Mouse (Mus musculus) MEL (cell line): ENCODE data around the gene Il12rb1. TPM values are rescaled to one million over a fixed set of nuclear protein-coding genes. Genes with fewer than 3 reads are reported as not detected.

ENCODE experiments used
- DNase-seq: peaks from one replicate; pipeline ENCODE4 v3.0.0; 2011; ENCODE audit warnings: low read depth, low spot score
- H3K27ac ChIP-seq: 2 replicates; pipeline ENCODE4 v1.5.1; 2012; ENCODE audit warnings: low read depth, mild to moderate bottlenecking, control low read depth, low read length, moderate library complexity; ENCODE audit not compliant: control insufficient read depth
- H3K27me3 ChIP-seq, 2 experiments: fragments of 150-350 bp in 1 of 2; sonication (generic) in 1 of 2; 2 replicates each; pipeline ENCODE4 v1.6.1; 2012; ENCODE audit warnings: low read length in 2 of 2, mild to moderate bottlenecking in 2 of 2, improper control_type of control experiment in 1 of 2, moderate library complexity in 1 of 2; ENCODE audit not compliant: insufficient read depth in 2 of 2, control insufficient read depth in 1 of 2
- H3K36me3 ChIP-seq, 2 experiments: 2 replicates each; pipeline ENCODE4 v1.6.1; 2012 to 2014; ENCODE audit warnings: low read length in 2 of 2, improper control_type of control experiment in 1 of 2, inconsistent platforms in 1 of 2, mild to moderate bottlenecking in 1 of 2; ENCODE audit not compliant: insufficient read depth in 2 of 2, control insufficient read depth in 1 of 2
- H3K4me1 ChIP-seq, 2 experiments: fragments of 150-350 bp in 1 of 2; sonication (generic) in 1 of 2; 2 replicates each; pipeline ENCODE4 v1.6.1; 2012; ENCODE audit warnings: low read length in 2 of 2, improper control_type of control experiment in 1 of 2, mild to moderate bottlenecking in 1 of 2; ENCODE audit not compliant: insufficient read depth in 2 of 2, control insufficient read depth in 1 of 2
- H3K4me3 ChIP-seq, 2 experiments: fragments of 150-350 bp in 1 of 2; sonication (generic) in 1 of 2; 2 replicates each; pipeline ENCODE4 v1.5.1; 2012; ENCODE audit warnings: low read depth in 2 of 2, low read length in 2 of 2, mild to moderate bottlenecking in 2 of 2, moderate library complexity in 2 of 2, control low read depth in 1 of 2, improper control_type of control experiment in 1 of 2; ENCODE audit not compliant: control insufficient read depth in 1 of 2, insufficient read depth in 1 of 2
- H3K79me2 ChIP-seq: 2 replicates; pipeline ENCODE4 v1.6.1; 2012; ENCODE audit warnings: mild to moderate bottlenecking, low read length, moderate library complexity; ENCODE audit not compliant: control insufficient read depth, poor library complexity, insufficient read depth
- H3K9ac ChIP-seq: 2 replicates; pipeline ENCODE4 v1.6.1; 2012; ENCODE audit warnings: low read depth, mild to moderate bottlenecking, control low read depth, low read length, moderate library complexity; ENCODE audit not compliant: control insufficient read depth, poor library complexity, severe bottlenecking
- H3K9me3 ChIP-seq: fragments of 150-350 bp; sonication (generic); replicated peaks from 2 replicates; pipeline ENCODE4 v1.6.1; 2012; ENCODE audit warnings: mild to moderate bottlenecking, low read length, improper control_type of control experiment, moderate library complexity; ENCODE audit not compliant: insufficient read depth
- BHLHE40 ChIP-seq: IDR thresholded peaks from 2 replicates; pipeline ENCODE4 v1.6.1; 2012; ENCODE audit warnings: low read depth, mild to moderate bottlenecking, inconsistent platforms, low read length, improper control_type of control experiment, borderline replicate concordance
- CHD1 ChIP-seq: IDR thresholded peaks from 2 replicates; pipeline ENCODE4 v1.6.1; 2012; ENCODE audit warnings: low read depth, mild to moderate bottlenecking, inconsistent platforms, low read length, improper control_type of control experiment
- CHD2 ChIP-seq: IDR thresholded peaks from 2 replicates; pipeline ENCODE4 v1.6.1; 2011; ENCODE audit warnings: low read length, improper control_type of control experiment
- CTCF ChIP-seq, 3 experiments: IDR thresholded peaks in 2 of 3; conservative IDR thresholded peaks in 1 of 3; 2 replicates each; pipeline ENCODE4 v1.5.1; 2011 to 2012; ENCODE audit warnings: low read length in 3 of 3, low read depth in 2 of 3, mild to moderate bottlenecking in 2 of 3, improper control_type of control experiment in 1 of 3, inconsistent platforms in 1 of 3, mixed read lengths in 1 of 3, moderate library complexity in 1 of 3; ENCODE audit not compliant: control insufficient read depth in 1 of 3, insufficient read depth in 1 of 3, poor library complexity in 1 of 3, severe bottlenecking in 1 of 3
- EP300 ChIP-seq, 2 experiments: IDR thresholded peaks; 2 replicates each; pipeline ENCODE4 v1.6.1; 2011; ENCODE audit warnings: improper control_type of control experiment in 2 of 2, low read length in 2 of 2, low read depth in 1 of 2, mild to moderate bottlenecking in 1 of 2
- ETS1 ChIP-seq: IDR thresholded peaks from 2 replicates; pipeline ENCODE4 v1.6.1; 2012; ENCODE audit warnings: low read depth, mild to moderate bottlenecking, inconsistent platforms, low read length, improper control_type of control experiment, moderate library complexity
- GABPA ChIP-seq: IDR thresholded peaks from 2 replicates; pipeline ENCODE4 v1.6.1; 2012; ENCODE audit warnings: low read depth, mild to moderate bottlenecking, inconsistent platforms, low read length, improper control_type of control experiment, moderate library complexity
- HCFC1 ChIP-seq: IDR thresholded peaks from 2 replicates; pipeline ENCODE4 v1.6.1; 2012; ENCODE audit warnings: low read depth, mild to moderate bottlenecking, inconsistent platforms, low read length, improper control_type of control experiment, moderate library complexity
- KAT2A ChIP-seq: conservative IDR thresholded peaks from 2 replicates; pipeline ENCODE4 v1.6.1; 2012; ENCODE audit warnings: low read depth, low read length, improper control_type of control experiment, inconsistent platforms
- MXI1 ChIP-seq: IDR thresholded peaks from 2 replicates; pipeline ENCODE4 v1.6.1; 2011; ENCODE audit warnings: mild to moderate bottlenecking, low read depth, low read length, improper control_type of control experiment
- MYB ChIP-seq: IDR thresholded peaks from 2 replicates; pipeline ENCODE4 v1.6.1; 2011; ENCODE audit warnings: mild to moderate bottlenecking, low read depth, low read length, improper control_type of control experiment
- NELFE ChIP-seq: IDR thresholded peaks from 2 replicates; pipeline ENCODE4 v1.6.1; 2011; ENCODE audit warnings: low read depth, low read length, improper control_type of control experiment
- NRF1 ChIP-seq: IDR thresholded peaks from 2 replicates; pipeline ENCODE4 v1.6.1; 2014; ENCODE audit warnings: low read depth, mild to moderate bottlenecking, inconsistent platforms, low read length, improper control_type of control experiment, moderate library complexity; ENCODE audit not compliant: poor library complexity, insufficient read depth, severe bottlenecking
- POLR2AphosphoS5 ChIP-seq: IDR thresholded peaks from 2 replicates; pipeline ENCODE4 v1.6.1; 2012; ENCODE audit warnings: low read depth, borderline replicate concordance, mild to moderate bottlenecking, inconsistent platforms, low read length, moderate library complexity, mixed read lengths
- RAD21 ChIP-seq: IDR thresholded peaks from 2 replicates; pipeline ENCODE4 v1.6.1; 2011; ENCODE audit warnings: mild to moderate bottlenecking, low read depth, low read length, improper control_type of control experiment
- RCOR1 ChIP-seq: IDR thresholded peaks from 2 replicates; pipeline ENCODE4 v1.6.1; 2012; ENCODE audit warnings: low read depth, mild to moderate bottlenecking, inconsistent platforms, low read length, improper control_type of control experiment
- SIN3A ChIP-seq: IDR thresholded peaks from 2 replicates; pipeline ENCODE4 v1.6.1; 2012; ENCODE audit warnings: low read length, improper control_type of control experiment, inconsistent platforms
- TAL1 ChIP-seq: IDR thresholded peaks from 2 replicates; pipeline ENCODE4 v1.6.1; 2012; ENCODE audit warnings: mild to moderate bottlenecking, inconsistent platforms, low read length, moderate library complexity, mixed read lengths
- TBP ChIP-seq: IDR thresholded peaks from 2 replicates; pipeline ENCODE4 v1.8.0; 2011; ENCODE audit warnings: low read depth, low read length, improper control_type of control experiment
- TCF12 ChIP-seq: IDR thresholded peaks from 2 replicates; pipeline ENCODE4 v1.6.1; 2014; ENCODE audit warnings: low read depth, mild to moderate bottlenecking, inconsistent platforms, low read length, improper control_type of control experiment, moderate library complexity
- UBTF ChIP-seq: IDR thresholded peaks from 2 replicates; pipeline ENCODE4 v1.6.1; 2012; ENCODE audit warnings: low read depth, mild to moderate bottlenecking, inconsistent platforms, low read length, improper control_type of control experiment, moderate library complexity, borderline replicate concordance; ENCODE audit not compliant: insufficient read depth
- USF2 ChIP-seq, 2 experiments: IDR thresholded peaks; 2 replicates each; pipeline ENCODE4 v1.6.1; 2011 to 2012; ENCODE audit warnings: improper control_type of control experiment in 2 of 2, low read length in 2 of 2, borderline replicate concordance in 1 of 2, inconsistent platforms in 1 of 2, low read depth in 1 of 2, mild to moderate bottlenecking in 1 of 2; ENCODE audit not compliant: insufficient read depth in 1 of 2
- ZC3H11A ChIP-seq: IDR thresholded peaks from 2 replicates; pipeline ENCODE4 v1.6.1; 2012; ENCODE audit warnings: low read depth, mild to moderate bottlenecking, inconsistent platforms, low read length, improper control_type of control experiment
- ZKSCAN1 ChIP-seq: IDR thresholded peaks from 2 replicates; pipeline ENCODE4 v1.6.1; 2012; ENCODE audit warnings: low read depth, mild to moderate bottlenecking, inconsistent platforms, low read length, improper control_type of control experiment, moderate library complexity
- ZMIZ1 ChIP-seq: IDR thresholded peaks from 2 replicates; pipeline ENCODE4 v1.6.1; 2012; ENCODE audit warnings: low read depth, mild to moderate bottlenecking, inconsistent platforms, low read length, improper control_type of control experiment, moderate library complexity
- polyA plus RNA-seq, 2 experiments: library from polyadenylated mRNA; stranded (reverse) in 1 of 2; unstranded in 1 of 2; fragments of >175 nt in 1 of 2; fragments of >200 nt in 1 of 2; gene quantifications; 2 replicates each; pipeline versions ENCODE4 v1.2.1 to v1.2.4; 2012; ENCODE audit warnings: low replicate concordance in 2 of 2, low read depth in 1 of 2; ENCODE audit not compliant: insufficient read length in 2 of 2, insufficient read depth in 1 of 2, missing spikeins in 1 of 2
- total RNA-seq: library from RNA; depleted of rRNA; stranded (reverse); fragments of 300-350 nt; gene quantifications from 2 replicates; pipeline ENCODE4 v1.2.3, GENCODE M21; 2012

Il12rb1 gene
- total and polyA plus RNA-seq, 3 experiments: 1.2 to 2.2 TPM; not detected in 1

- Histone ChIP-seq H3K36me3 (peaks cover 0 to 18% of the 10 kb centered on the region in 2 experiments; a peak in 2 of 4 replicates), H3K9ac (no peak overlapping the region), H3K79me2 (no peaks in the 10 kb centered on the region), H3K4me3 (no peak overlapping the region), H3K27ac (no peak overlapping the region), H3K4me1 (peaks cover 7 to 23% of the 10 kb centered on the region in 2 experiments), H3K9me3 (no peaks in the 10 kb centered on the region), H3K27me3 (no peaks in the 10 kb centered on the region)
- no peak for DNase-seq
- no peak for TF ChIP-seq CTCF (IDR thresholded peaks at IDR 0.05 in 2 of 3, conservative IDR thresholded peaks at IDR 0.05 in 1 of 3; ENCODE audit: control insufficient read depth in 1 of 3, insufficient read depth in 1 of 3, low read depth in 2 of 3, low read length in 3 of 3, poor library complexity in 1 of 3, severe bottlenecking in 1 of 3)
- no peak for TF ChIP-seq HCFC1
- no peak for TF ChIP-seq TCF12
- TF ChIP-seq POLR2AphosphoS5: no peak
- no peak for TF ChIP-seq ZMIZ1
- no peak for TF ChIP-seq TBP
- TF ChIP-seq TAL1: no peak
- no peak for TF ChIP-seq RCOR1
- TF ChIP-seq MYB: no peak
- TF ChIP-seq ZKSCAN1: no peak
- no peak for TF ChIP-seq ZC3H11A
- TF ChIP-seq KAT2A: no peak
- TF ChIP-seq USF2 (IDR thresholded peaks at IDR 0.05; ENCODE audit: borderline replicate concordance in 1 of 2, insufficient read depth in 1 of 2, low read depth in 1 of 2, low read length in 2 of 2): no peak
- no peak for TF ChIP-seq RAD21
- no peak for TF ChIP-seq NELFE
- no peak for TF ChIP-seq GABPA
- no peak for TF ChIP-seq CHD1
- no peak for TF ChIP-seq EP300 (IDR thresholded peaks at IDR 0.05; ENCODE audit: low read depth in 1 of 2, low read length in 2 of 2)
- TF ChIP-seq UBTF: no peak
These were observed 41.4 kb upstream of the Il12rb1 start for GRCm38 (mm10) chr8:70766571-70767440.

- H3K4me3 ChIP-seq: no peak overlapping the region
- H3K79me2 ChIP-seq: no peaks in the 10 kb centered on the region
- no peak overlapping the region for H3K27ac ChIP-seq
- H3K27me3 ChIP-seq: no peaks in the 10 kb centered on the region
- H3K9me3 ChIP-seq: no peaks in the 10 kb centered on the region
- peaks cover 0 to 13% of the 10 kb centered on the region in 2 experiments; a peak in 2 of 4 replicates for H3K36me3 ChIP-seq
- no peak for DNase-seq
- peaks cover 4 to 16% of the 10 kb centered on the region in 2 experiments; a peak in 3 of 4 replicates for H3K4me1 ChIP-seq
- no peak for TF ChIP-seq ZKSCAN1
- TF ChIP-seq UBTF: no peak
- no peak for TF ChIP-seq SIN3A
- no peak for TF ChIP-seq ZC3H11A
- TF ChIP-seq MXI1: no peak
- TF ChIP-seq GABPA: no peak
- TF ChIP-seq BHLHE40: no peak
- TF ChIP-seq NRF1: no peak
- TF ChIP-seq MYB: no peak
- TF ChIP-seq CHD2: no peak
- no peak for TF ChIP-seq ETS1
- no peak for TF ChIP-seq TCF12
- TF ChIP-seq, all 39 proteins: peak for 0
- no peak overlapping the region for H3K9ac ChIP-seq
These were observed 40.7 kb upstream of the Il12rb1 start for GRCm38 (mm10) chr8:70767503-70767902.
